Mouse (Mus musculus) midbrain, embryonic 11.5 days (tissue): ENCODE data around the gene Olfr149. TPM values are rescaled to one million over a fixed set of nuclear protein-coding genes. Genes with fewer than 3 reads are reported as not detected.

Experiments used
- ATAC-seq: fragments of 200-750 bp; cut with Nextera tagmentation; 2 replicates; pipeline ENCODE4 v1.8.0; 2017; ENCODE audit warnings: moderate TSS enrichment, moderate library complexity; ENCODE audit not compliant: low FRiP score
- DNase-seq: peaks from one replicate; pipeline ENCODE4 v3.0.0; 2015; ENCODE audit warnings: low spot score; ENCODE audit errors: missing footprints
- H3K27ac ChIP-seq: fragments of 300-500 bp; sonication (generic); 2 replicates; pipeline ENCODE4 v1.5.1; 2014; ENCODE audit warnings: low read depth, low read length
- H3K27me3 ChIP-seq: fragments of 300-500 bp; sonication (generic); 2 replicates; pipeline ENCODE4 v1.6.1; 2014; ENCODE audit warnings: mild to moderate bottlenecking, low read length, moderate library complexity, mixed read lengths; ENCODE audit not compliant: control insufficient read depth, insufficient read depth
- H3K36me3 ChIP-seq: fragments of 300-500 bp; sonication (generic); 2 replicates; pipeline ENCODE4 v1.6.1; 2014; ENCODE audit warnings: mild to moderate bottlenecking, low read length, moderate library complexity, mixed read lengths; ENCODE audit not compliant: control insufficient read depth, insufficient read depth
- H3K4me1 ChIP-seq: fragments of 300-500 bp; sonication (generic); 2 replicates; pipeline ENCODE4 v1.6.1; 2014; ENCODE audit warnings: low read length; ENCODE audit not compliant: control insufficient read depth, insufficient read depth
- H3K4me2 ChIP-seq: fragments of 300-500 bp; sonication (generic); 2 replicates; pipeline ENCODE4 v1.6.1; 2014; ENCODE audit warnings: mild to moderate bottlenecking, moderate library complexity
- H3K4me3 ChIP-seq: fragments of 300-500 bp; sonication (generic); 2 replicates; pipeline ENCODE4 v1.5.1; 2014; ENCODE audit warnings: low read depth, low read length
- H3K9ac ChIP-seq: fragments of 300-500 bp; sonication (generic); 2 replicates; pipeline ENCODE4 v1.6.1; 2014; ENCODE audit warnings: low read length
- H3K9me3 ChIP-seq: fragments of 300-500 bp; sonication (generic); 2 replicates; pipeline ENCODE4 v1.6.1; 2016; ENCODE audit warnings: low read length; ENCODE audit not compliant: control insufficient read depth
- WGBS: fragments of 180-500 bp; shearing (Covaris S2); extraction: QIAGEN DNeasy Blood & Tissue Kit; methylation state at CpG from one replicate; pipeline ENCODE4 v1.1.7; 2014; 5-methylcytosine and 5-hydroxymethylcytosine counted together
- polyA plus RNA-seq: library from polyadenylated mRNA; unstranded; fragments of >200 nt; fragmentation: Nextera tagmentation; extraction: Ambion mirVana; gene quantifications from 2 replicates; pipeline ENCODE4 v1.2.1, GENCODE M21; 2014

Gene Olfr149
- polyA plus RNA-seq, 1 experiment from 2014 or later: not detected

DNA sequence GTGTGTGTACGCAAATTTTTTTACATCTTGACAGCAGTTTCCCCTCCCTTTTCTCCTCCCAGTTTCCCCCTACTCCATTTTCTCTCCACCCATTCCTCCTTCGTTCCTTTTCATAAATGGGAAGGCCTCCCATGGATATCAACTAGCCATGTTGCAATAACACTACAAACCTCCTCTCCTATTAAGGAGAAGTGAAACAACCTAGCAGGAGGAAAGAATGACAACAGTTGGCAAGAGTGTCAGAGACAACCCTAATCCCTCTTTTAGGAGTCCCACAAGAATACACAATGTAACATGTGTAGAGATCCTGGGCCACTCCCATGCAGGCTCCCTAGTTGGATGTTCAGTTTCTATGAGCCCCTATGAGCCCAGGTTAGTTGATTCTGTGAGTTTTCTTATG is 32.1 kb downstream of the Olfr149 start:
- DNase-seq: no peak
- Histone ChIP-seq H3K4me2 (no peak overlapping the region), H3K4me3 (no peak overlapping the region), H3K27me3 (no peaks in the 10 kb centered on the region), H3K9ac (no peak overlapping the region), H3K4me1 (no peaks in the 10 kb centered on the region), H3K27ac (no peak overlapping the region), H3K9me3 (no peaks in the 10 kb centered on the region), H3K36me3 (no peaks in the 10 kb centered on the region)
- ATAC-seq: no peak
- 83% methylated on average over 2 of the region's 2 CpGs for WGBS

DNA sequence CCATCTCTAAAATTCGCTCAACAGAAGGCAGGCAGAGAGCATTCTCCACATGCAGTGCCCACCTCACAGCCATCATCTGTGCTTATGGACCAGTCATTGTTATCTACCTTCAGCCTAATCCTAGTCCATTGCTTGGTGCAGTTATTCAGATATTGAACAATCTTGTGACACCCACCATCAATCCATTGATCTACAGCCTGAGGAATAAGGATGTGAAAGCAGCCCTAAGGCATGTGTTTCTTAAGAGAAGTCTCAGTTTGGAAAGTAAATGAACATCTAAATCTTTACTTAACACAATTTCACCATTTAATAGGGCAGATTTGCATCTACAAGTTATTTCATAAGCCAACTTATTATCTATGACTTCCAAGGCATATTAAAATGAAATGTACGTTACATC is 37.2 kb downstream of the Olfr149 start:
- Histone ChIP-seq H3K36me3 (no peaks in the 10 kb centered on the region), H3K9me3 (no peaks in the 10 kb centered on the region), H3K4me3 (no peak overlapping the region), H3K27ac (no peak overlapping the region), H3K27me3 (no peaks in the 10 kb centered on the region), H3K4me1 (no peaks in the 10 kb centered on the region), H3K9ac (no peak overlapping the region), H3K4me2 (no peak overlapping the region)
- WGBS: 84% methylated on average over 2 of the region's 2 CpGs
- ATAC-seq (no peak), DNase-seq (no peak)

DNA sequence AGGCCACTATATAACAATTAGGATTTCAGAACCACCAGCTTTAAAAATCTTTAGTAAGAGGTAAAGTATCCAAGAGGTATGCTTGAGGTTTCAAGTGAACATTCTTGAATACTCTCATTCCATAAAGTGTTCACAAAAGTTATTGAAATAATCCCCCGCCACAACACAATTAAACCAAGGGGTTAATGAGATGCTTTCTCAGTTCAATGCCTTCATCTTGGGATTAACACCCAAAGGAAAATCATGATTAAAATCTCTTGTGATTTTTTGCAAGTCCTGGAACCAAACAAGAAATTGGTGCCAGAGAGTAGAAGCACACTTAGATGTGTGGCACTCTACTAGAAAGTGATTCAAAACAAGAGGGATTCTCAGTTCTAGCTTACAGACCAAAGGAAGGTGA is 40.0 kb downstream of the Olfr149 start, which contains the start of gene Olfr963:
TSS of gene Olfr963 (plus strand) at position 301 of the 400 bp plus-strand sequence.
- Histone ChIP-seq H3K27ac (no peak within 1 kb of the TSS), H3K9me3 (no peaks in the 10 kb centered on the region), H3K4me2 (no peak within 1 kb of the TSS), H3K27me3 (no peaks in the 10 kb centered on the region), H3K9ac (no peak within 1 kb of the TSS), H3K4me1 (no peaks in the 10 kb centered on the region), H3K36me3 (no peaks in the 10 kb centered on the region), H3K4me3 (no peak within 1 kb of the TSS)
- DNase-seq (no peak), ATAC-seq (no peak)
- 91% methylated on average over 1 of the region's 1 CpGs for WGBS

DNA sequence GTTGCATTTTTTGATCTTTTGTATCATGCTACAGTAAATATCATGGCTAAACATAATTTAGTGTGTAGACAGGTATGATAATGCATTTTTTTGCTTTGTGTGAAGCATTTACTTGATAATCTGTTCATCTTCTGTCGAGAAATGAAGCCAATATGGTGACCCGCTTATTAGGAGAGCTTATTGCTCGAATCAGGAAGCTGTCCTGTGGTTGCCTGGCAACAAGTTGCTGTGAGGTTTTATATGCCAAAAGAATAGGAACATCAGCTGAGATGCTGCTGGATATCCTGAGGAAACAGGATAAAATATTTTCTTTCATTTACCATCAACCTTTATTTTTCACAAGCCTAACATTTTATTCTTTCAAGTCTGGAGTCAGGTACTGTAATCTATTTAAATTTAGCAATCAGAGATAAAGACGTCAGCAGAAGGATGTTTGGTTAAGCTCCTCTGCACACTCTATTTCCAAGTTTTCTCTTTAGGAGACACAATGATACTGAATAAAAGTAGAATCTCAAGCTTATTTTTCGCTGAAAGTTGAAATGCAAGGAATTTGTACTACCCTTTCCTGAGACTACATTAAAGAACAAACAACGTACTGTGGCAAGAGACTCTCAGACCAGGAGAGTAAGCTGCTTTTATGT is 52.0 kb downstream of the Olfr149 start:
- WGBS: 67% methylated on average over 6 of the region's 6 CpGs
- H3K9me3 ChIP-seq: no peaks in the 10 kb centered on the region
- ATAC-seq (no peak), DNase-seq (no peak)
- no peak overlapping the region for H3K4me3 ChIP-seq
- no peak overlapping the region for H3K4me2 ChIP-seq
- no peaks in the 10 kb centered on the region for H3K27me3 ChIP-seq
- no peaks in the 10 kb centered on the region for H3K4me1 ChIP-seq
- no peak overlapping the region for H3K27ac ChIP-seq
- no peaks in the 10 kb centered on the region for H3K36me3 ChIP-seq
- no peak overlapping the region for H3K9ac ChIP-seq

Other genes with a start within 250 kb of the Olfr149 start
- not detected in 2 replicates for gene Olfr955, start 235.2 kb downstream of the Olfr149 start, polyA plus RNA-seq
- not detected in 2 replicates for gene Olfr44, start 213.1 kb downstream of the Olfr149 start, polyA plus RNA-seq
- not detected in 2 replicates for gene Olfr957, start 191.3 kb downstream of the Olfr149 start, polyA plus RNA-seq
- gene Olfr958, start 153.1 kb downstream of the Olfr149 start, polyA plus RNA-seq: not detected in 2 replicates
- not detected in 2 replicates for gene Olfr959, start 131.5 kb downstream of the Olfr149 start, polyA plus RNA-seq
- gene AW551984, start 102.7 kb downstream of the Olfr149 start, polyA plus RNA-seq: 12.2 and 17.0 TPM in 2 replicates
- not detected in 2 replicates for gene Olfr148, start 96.5 kb downstream of the Olfr149 start, polyA plus RNA-seq
- not detected in 2 replicates for gene Olfr960, start 85.7 kb downstream of the Olfr149 start, polyA plus RNA-seq
- gene Olfr961, start 62.0 kb downstream of the Olfr149 start, polyA plus RNA-seq: not detected in 2 replicates
- gene Olfr963, start 39.9 kb downstream of the Olfr149 start, polyA plus RNA-seq: not detected in 2 replicates
- not detected in 2 replicates for gene Olfr965, start 4.2 kb upstream of the Olfr149 start, polyA plus RNA-seq
- not detected in 2 replicates for gene Olfr150, start 23.9 kb upstream of the Olfr149 start, polyA plus RNA-seq
- gene Olfr967, start 39.1 kb upstream of the Olfr149 start, polyA plus RNA-seq: not detected in 2 replicates
- not detected in 2 replicates for gene Olfr968, start 76.1 kb upstream of the Olfr149 start, polyA plus RNA-seq
- gene Olfr969, start 83.8 kb upstream of the Olfr149 start, polyA plus RNA-seq: not detected in 2 replicates
- gene Olfr970, start 101.7 kb upstream of the Olfr149 start, polyA plus RNA-seq: not detected in 2 replicates
- gene Olfr971, start 129.8 kb upstream of the Olfr149 start, polyA plus RNA-seq: not detected in 2 replicates
- not detected in 2 replicates for gene Olfr972, start 159.3 kb upstream of the Olfr149 start, polyA plus RNA-seq
- gene Olfr229, start 200.2 kb upstream of the Olfr149 start, polyA plus RNA-seq: not detected in 2 replicates
- not detected in 2 replicates for gene Olfr974, start 230.4 kb upstream of the Olfr149 start, polyA plus RNA-seq
- gene Olfr975, start 244.9 kb upstream of the Olfr149 start, polyA plus RNA-seq: not detected in 2 replicates